Mouse (Mus musculus) lung, embryonic 16.5 days (tissue): ENCODE measurements at regions not wholly inside any gene's neighbourhood (a gene's known extent, or its start where the extent isn't known, plus 50 kb on each side); places are given as distances from the start of the nearest gene placed in this dataset.

Experiments
- ATAC-seq: fragments of 200-750 bp; cut with Nextera tagmentation; 2 replicates; pipeline ENCODE4 v1.8.0; 2017; ENCODE audit warnings: low read depth, mild to moderate bottlenecking, moderate library complexity
- H3K27ac ChIP-seq: fragments of 300-500 bp; sonication (generic); 2 replicates; pipeline ENCODE4 v1.5.1; 2014; ENCODE audit warnings: mild to moderate bottlenecking, control low read depth, low read length
- H3K27me3 ChIP-seq: fragments of 300-500 bp; sonication (generic); 2 replicates; pipeline ENCODE4 v1.6.1; 2014; ENCODE audit warnings: low read depth, low read length, mixed read lengths; ENCODE audit not compliant: control insufficient read depth, insufficient read depth
- H3K36me3 ChIP-seq: fragments of 300-500 bp; sonication (generic); 2 replicates; pipeline ENCODE4 v1.6.1; 2014; ENCODE audit warnings: low read length; ENCODE audit not compliant: control insufficient read depth, insufficient read depth
- H3K4me1 ChIP-seq: fragments of 300-500 bp; sonication (generic); replicated peaks from 2 replicates; pipeline ENCODE4 v1.6.1; 2014; ENCODE audit warnings: low read length, mixed read lengths; ENCODE audit not compliant: control insufficient read depth, insufficient read depth
- H3K4me2 ChIP-seq: fragments of 300-500 bp; sonication (generic); 2 replicates; pipeline ENCODE4 v1.6.1; 2014; ENCODE audit warnings: low read depth, low read length, control low read depth
- H3K4me3 ChIP-seq: fragments of 300-500 bp; sonication (generic); 2 replicates; pipeline ENCODE4 v1.5.1; 2014; ENCODE audit warnings: mild to moderate bottlenecking, low read length, control low read depth
- H3K9ac ChIP-seq: fragments of 300-500 bp; sonication (generic); 2 replicates; pipeline ENCODE4 v1.6.1; 2014; ENCODE audit warnings: low read length, control low read depth
- H3K9me3 ChIP-seq: fragments of 300-500 bp; sonication (generic); 2 replicates; pipeline ENCODE4 v1.6.1; 2016; ENCODE audit warnings: low read length; ENCODE audit not compliant: control insufficient read depth
- WGBS: fragments of 180-500 bp; shearing (Covaris S2); extraction: QIAGEN DNeasy Blood & Tissue Kit; methylation state at CpG from one replicate; pipeline ENCODE4 v1.1.7; 2014; 5-methylcytosine and 5-hydroxymethylcytosine counted together

- no peak overlapping the region for H3K4me2 ChIP-seq
- whole genome bisulfite sequencing: 51% methylated on average over 5 of the region's 5 CpGs
- H3K9ac ChIP-seq: no peak overlapping the region
- no peak overlapping the region for H3K27ac ChIP-seq
- H3K27me3 ChIP-seq: no peaks in the 10 kb centered on the region
- H3K4me3 ChIP-seq: no peak overlapping the region
- no peaks in the 10 kb centered on the region for H3K36me3 ChIP-seq
- H3K4me1 ChIP-seq: no peaks in the 10 kb centered on the region
- H3K9me3 ChIP-seq: no peaks in the 10 kb centered on the region
- no peak for ATAC-seq
Observed at GRCm38 (mm10) chr15:36682159-36682558, 325.4 kb downstream of the Zfp706 start.

GRCm38 (mm10) chr15:36680361-36681140, 327.0 kb downstream of the Zfp706 start:
- H3K4me2 ChIP-seq: no peak overlapping the region
- H3K4me3 ChIP-seq: no peak overlapping the region
- H3K36me3 ChIP-seq: no peaks in the 10 kb centered on the region
- H3K9ac ChIP-seq: no peak overlapping the region
- H3K9me3 ChIP-seq: no peaks in the 10 kb centered on the region
- H3K27me3 ChIP-seq: no peaks in the 10 kb centered on the region
- H3K4me1 ChIP-seq: no peaks in the 10 kb centered on the region
- 69% methylated on average over 11 of the region's 11 CpGs for WGBS
- ATAC-seq: no peak
- H3K27ac ChIP-seq: no peak overlapping the region

DNA sequence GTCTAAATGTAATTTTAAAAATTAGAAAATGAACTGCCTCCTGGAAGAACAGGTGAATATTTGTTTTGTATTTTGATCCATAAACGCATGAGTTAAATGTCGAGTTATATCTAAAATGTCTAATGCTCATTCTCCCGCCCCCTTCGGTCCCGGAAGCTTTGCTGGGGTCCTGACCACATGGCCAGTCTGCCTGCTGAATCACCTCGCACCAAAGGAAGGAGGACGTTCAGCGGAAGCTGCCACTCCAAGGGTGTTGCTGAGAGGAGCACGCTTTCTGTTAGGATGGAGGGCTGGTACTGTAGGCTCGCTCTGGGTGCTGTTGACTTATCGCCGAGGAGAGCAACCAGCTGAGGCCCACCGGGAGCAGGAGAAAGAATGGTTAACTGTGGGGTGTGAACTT, 328.0 kb downstream of the Zfp706 start:
- 70% methylated on average over 13 of the region's 13 CpGs for WGBS
- no peaks in the 10 kb centered on the region for H3K36me3 ChIP-seq

GRCm38 (mm10) chr15:36669748-36670147, 337.8 kb downstream of the Zfp706 start:
- H3K9me3 ChIP-seq: no peaks in the 10 kb centered on the region
- no peaks in the 10 kb centered on the region for H3K36me3 ChIP-seq
- H3K4me2 ChIP-seq: no peak overlapping the region
- no peak overlapping the region for H3K27ac ChIP-seq
- H3K27me3 ChIP-seq: no peaks in the 10 kb centered on the region
- ATAC-seq: no peak
- H3K9ac ChIP-seq: no peak overlapping the region
- H3K4me3 ChIP-seq: no peak overlapping the region
- WGBS: 26% methylated on average over 12 of the region's 12 CpGs
- H3K4me1 ChIP-seq: no peaks in the 10 kb centered on the region

More for the DNA sequence above, 328.0 kb downstream of the Zfp706 start:
- ATAC-seq: no peak
- H3K9ac ChIP-seq: no peak overlapping the region
- H3K27me3 ChIP-seq: no peaks in the 10 kb centered on the region
- H3K4me1 ChIP-seq: no peaks in the 10 kb centered on the region
- H3K4me2 ChIP-seq: no peak overlapping the region
- no peak overlapping the region for H3K4me3 ChIP-seq
- H3K27ac ChIP-seq: no peak overlapping the region
- no peaks in the 10 kb centered on the region for H3K9me3 ChIP-seq

DNA sequence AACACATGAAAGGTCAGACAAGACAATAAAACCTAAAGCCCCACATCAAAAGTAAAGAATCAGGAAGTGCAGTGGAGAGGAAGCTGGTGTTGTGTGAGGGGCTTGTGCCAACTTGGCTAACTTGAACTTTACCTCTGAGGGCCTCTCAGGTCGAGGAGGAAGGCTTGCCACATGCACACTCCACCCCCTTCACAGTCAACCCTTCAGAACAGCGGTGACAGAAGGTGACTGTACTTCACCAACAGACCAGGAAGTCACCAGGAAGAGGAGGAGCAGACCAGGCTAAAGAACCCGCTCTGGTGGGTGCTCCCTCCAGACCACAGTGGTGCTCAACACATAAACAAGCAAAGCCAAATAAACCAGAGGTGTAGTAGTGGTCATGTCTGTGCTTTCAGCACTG, 341.0 kb downstream of the Zfp706 start:
- no peak for ATAC-seq
- Histone ChIP-seq H3K27ac (no peak overlapping the region), H3K9ac (no peak overlapping the region), H3K4me1 (no peaks in the 10 kb centered on the region), H3K4me2 (no peak overlapping the region), H3K4me3 (no peak overlapping the region), H3K27me3 (no peaks in the 10 kb centered on the region), H3K36me3 (no peaks in the 10 kb centered on the region), H3K9me3 (no peaks in the 10 kb centered on the region)
- WGBS: 21% methylated on average over 3 of the region's 3 CpGs

DNA sequence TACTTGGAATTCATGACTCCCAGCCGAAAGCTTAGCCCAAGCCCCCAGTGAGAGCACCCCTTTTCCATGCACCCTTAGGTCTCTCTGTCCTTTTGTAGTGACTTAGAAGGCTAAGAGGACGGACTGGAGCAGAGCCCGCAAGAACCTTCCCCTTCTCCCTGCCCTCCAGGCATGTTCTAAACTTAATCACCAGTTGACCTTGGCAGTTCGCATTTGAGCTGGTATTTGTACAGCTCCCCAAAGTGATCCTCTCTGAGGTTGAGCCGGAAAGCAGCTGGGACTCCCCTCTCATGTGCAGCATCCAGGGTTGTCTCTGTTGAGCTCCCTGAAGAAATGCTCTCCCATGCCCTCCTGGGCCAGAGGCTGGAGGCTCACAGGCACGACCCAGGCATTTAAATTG, 343.2 kb downstream of the Zfp706 start:
- no peak overlapping the region for H3K4me2 ChIP-seq
- H3K4me1 ChIP-seq: no peaks in the 10 kb centered on the region
- H3K9me3 ChIP-seq: no peaks in the 10 kb centered on the region
- no peak for ATAC-seq
- H3K36me3 ChIP-seq: no peaks in the 10 kb centered on the region
- no peak overlapping the region for H3K9ac ChIP-seq
- no peaks in the 10 kb centered on the region for H3K27me3 ChIP-seq
- H3K4me3 ChIP-seq: no peak overlapping the region
- WGBS: 73% methylated on average over 6 of the region's 6 CpGs
- H3K27ac ChIP-seq: no peak overlapping the region

- Histone ChIP-seq H3K9ac (no peak overlapping the region), H3K4me2 (no peak overlapping the region), H3K4me3 (no peak overlapping the region), H3K36me3 (no peaks in the 10 kb centered on the region), H3K27ac (no peak overlapping the region), H3K9me3 (no peaks in the 10 kb centered on the region), H3K4me1 (no peaks in the 10 kb centered on the region), H3K27me3 (no peaks in the 10 kb centered on the region)
- no peak for ATAC-seq
- WGBS: 57% methylated on average over 7 of the region's 7 CpGs
Observed at GRCm38 (mm10) chr15:36660986-36661385, 346.6 kb downstream of the Zfp706 start.
